Mouse (Mus musculus) CH12F3 (cell line): ENCODE measurements around the gene Rhod.

Source experiments
- in situ Hi-C: fragments of 300-500 bp; cut with MboI; formaldehyde crosslinking; loops from 2 replicates; pipeline ENCODE4 v1.14.3; 2020; ENCODE audit warnings: low sequenced_read_pairs

Rhod gene

DNA sequence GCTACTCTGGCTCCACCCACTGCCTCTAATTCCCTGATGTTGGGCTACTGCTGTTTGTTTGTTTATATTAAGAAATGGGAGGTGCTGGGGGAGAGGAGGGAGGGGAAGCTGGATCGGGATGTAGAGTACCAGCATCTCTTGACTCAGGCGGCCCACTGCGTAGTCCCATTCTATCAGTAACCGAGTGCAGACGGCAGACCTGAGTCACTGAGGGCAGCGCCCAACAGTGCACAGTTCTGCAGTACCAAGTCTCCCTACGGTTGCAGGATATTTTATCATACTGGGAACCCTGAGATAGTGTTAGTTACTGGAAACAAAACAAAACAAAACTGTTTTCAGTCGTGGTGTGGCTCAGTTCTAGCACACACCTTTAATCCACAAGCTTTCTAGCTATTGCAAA lies 11.9 kb upstream of the Rhod start:
- in situ Hi-C loops, result no loop called here

DNA sequence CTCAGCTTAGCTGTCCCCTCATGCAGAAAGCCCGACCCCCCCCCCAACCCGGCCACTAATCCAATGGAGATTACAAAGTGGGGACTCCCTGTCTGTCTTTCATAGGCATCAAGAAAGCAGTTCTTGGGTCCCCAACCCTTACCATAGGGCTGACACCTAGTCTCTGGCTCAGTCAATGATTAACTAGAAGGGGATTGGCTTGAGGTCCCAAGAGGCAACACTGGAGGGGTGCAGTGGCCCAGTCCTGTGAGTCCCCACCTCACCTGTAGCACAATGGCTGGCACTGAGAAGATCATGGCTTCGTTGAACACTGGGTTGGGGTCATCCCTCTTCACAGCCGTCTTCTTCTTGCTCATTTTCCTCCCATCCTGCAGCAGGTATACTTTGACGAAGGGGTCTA lies 11.4 kb upstream of the Rhod start:
- in situ Hi-C loops, result no loop called here

DNA sequence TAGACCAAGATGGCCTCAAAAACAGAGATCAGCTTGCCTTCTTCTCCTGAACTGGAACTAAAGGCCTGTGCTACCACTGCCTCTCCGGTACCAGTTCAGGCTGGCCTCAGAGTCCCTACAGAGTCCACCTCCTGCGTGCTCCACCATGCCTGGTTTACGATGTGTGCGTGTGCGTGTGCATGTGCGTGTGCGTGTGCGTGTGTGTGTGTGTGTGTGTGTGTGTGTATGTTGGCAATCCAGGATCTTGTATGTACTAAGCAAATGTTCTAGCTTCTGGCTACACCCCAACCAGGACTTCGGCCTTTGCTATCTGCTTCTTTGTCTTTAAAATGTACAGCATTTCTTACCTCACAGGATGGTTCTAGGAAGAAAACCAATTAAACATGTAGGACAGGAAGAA lies 10.0 kb upstream of the Rhod start:
- in situ Hi-C loops, result no loop called here

DNA sequence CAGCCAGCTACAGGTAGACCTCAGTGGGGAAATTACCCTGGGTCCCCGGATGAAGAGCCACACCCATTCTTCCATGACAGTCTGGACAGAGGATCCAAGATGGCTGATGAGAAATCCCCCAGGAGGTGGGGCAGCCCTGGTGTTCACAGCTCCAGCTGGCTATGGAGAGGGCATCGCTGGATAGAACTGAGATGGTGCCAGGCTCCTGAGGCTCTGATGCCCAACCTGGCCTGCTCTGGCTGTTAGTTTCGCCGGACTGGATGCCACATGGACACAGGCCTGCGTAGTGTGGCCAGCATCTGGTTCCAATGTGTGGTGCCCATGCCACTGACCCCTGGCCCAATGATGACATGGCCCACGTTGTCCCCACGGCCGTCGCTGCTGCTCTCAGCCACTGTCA lies 8.2 kb upstream of the Rhod start:
- in situ Hi-C loops, result no loop called here

DNA sequence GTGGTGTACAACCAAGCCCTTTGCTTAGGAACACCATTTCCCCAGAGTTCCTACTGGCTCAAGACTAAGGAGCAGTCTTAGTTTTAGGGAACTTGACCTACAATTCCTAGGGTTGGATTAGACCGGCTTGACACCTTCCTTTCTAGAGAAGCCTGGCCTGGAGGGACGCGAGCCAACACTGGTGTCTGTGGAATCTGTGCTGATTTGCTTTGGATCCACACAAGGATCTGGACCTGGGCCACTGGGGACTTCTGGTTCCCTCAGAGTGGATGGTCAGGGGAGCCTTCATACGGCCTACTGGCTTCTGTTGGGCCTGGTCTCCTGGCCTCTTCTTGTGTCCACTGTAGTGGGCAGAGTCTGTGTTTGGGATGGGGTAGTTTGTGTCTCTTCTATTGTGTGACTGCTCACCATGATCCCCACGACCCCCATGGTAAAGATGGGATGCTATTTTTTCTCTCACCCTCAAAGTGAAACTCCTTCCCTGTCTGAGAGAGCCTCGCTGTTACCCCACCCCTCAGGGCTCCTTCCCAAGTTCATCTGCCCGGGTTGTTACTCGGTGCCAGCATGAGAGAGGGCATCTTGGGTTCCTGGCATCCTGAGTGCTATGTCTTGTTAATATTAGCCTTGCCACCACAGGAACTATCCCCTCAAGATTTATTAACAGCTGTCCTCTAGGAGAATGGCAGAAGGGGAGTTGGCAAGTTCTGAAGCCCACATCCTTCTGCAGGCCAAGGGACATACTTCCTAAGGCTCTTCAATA lies 7.6 kb upstream of the Rhod start:
- in situ Hi-C loops, result no loop called here

GRCm38 (mm10) chr19:4442408-4442807 lies 3.2 kb upstream of the Rhod start:
- in situ Hi-C loops, result no loop called here

DNA sequence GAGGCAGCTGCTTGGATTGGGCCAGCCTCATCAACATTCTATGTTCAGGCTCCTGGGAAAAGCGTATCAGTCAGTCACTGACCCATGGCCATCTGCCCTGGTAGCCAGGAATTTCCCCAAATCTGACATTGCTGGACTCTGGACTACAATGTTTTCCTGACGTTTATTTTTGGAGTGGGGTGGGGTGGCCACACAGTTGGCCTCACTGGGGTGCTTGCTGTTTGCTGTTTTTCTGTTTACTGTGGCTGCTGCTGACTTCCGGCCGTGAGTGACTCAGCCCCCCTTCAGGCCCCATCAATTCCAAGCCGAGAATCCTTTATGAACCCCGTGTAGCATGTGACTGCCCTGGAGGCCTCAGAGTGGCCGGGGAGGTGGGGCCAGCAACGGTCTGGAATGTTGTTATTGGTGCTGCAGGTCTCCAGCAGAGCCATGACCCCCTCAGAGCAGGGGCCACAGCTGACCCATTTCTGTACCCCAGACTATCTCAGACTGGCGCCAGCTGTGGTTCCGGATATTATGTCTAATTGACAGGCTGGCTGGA lies 2.5 kb upstream of the Rhod start:
- in situ Hi-C loops, result no loop called here

DNA sequence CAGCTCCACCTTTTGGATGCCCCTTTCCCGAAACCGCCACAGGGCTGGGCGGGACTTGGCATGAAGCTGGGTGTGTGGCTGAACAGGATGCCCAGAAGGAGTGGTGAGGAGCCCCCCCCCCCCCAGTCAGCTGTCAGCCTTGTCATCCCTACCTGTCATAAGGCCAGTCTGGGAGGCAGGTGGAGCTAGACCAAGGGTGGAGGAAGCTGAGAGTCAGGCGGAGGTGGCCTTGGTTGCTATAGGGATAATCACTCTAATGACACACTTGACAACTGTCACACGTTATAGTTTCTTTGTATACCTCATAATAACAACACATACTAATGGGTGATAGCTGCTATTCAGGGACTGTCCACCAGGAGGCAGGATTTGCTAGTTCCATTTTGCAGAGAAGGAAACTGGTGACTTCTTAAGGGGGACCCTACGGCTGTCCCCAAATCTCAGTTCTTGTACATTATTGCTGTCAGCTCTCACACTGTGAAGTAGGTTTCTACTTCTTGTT lies 1.9 kb upstream of the Rhod start:
- in situ Hi-C loops, result no loop called here

DNA sequence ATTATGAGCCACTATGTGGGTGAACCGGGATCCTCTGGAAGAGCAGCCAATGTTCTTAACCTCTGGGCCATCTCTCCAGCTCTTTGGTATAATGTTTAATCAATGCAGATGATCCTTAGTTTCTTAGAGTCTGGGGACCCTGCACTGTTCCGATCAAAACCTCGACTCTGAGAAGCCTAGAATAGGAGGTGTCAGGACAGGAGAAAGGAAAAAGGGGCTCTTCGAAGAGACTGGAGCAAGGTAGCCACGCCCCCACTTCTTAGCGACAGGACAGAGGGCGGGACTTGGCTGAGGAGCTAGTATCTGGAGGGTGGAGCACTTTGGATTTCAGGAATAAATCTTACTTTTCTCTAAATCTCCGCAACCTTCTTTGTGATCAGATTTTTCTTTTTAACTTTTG lies 990 bp upstream of the Rhod start:
- in situ Hi-C loops, result no loop called here

GRCm38 (mm10) chr19:4438791-4439160 lies 456 bp downstream of the Rhod start:
- in situ Hi-C loops, result no loop called here

- in situ Hi-C loops, result no loop called here
These were observed 1.3 kb downstream of the Rhod start for GRCm38 (mm10) chr19:4437886-4438285.

GRCm38 (mm10) chr19:4436254-4436653 lies 3.0 kb downstream of the Rhod start:
- in situ Hi-C loops, result no loop called here

DNA sequence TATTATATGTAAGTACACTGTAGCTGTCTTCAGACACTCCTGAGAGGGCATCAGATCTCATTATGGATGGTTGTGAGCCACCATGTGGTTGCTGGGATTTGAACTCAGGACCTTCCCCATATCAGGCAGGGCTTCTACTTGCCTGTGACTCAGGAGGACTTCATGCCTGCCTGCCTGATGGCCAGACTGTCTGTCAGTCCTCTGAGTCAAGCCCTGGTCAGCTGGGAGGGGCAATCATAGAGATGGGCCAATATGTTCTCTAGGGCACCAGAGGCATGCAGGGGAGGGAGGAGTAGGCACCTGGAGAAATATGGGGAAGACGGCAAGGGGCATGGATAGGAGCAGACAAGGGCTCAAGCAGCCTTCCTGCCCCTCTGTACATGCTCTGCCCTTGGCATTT lies 4.2 kb downstream of the Rhod start:
- in situ Hi-C loops, result no loop called here

DNA sequence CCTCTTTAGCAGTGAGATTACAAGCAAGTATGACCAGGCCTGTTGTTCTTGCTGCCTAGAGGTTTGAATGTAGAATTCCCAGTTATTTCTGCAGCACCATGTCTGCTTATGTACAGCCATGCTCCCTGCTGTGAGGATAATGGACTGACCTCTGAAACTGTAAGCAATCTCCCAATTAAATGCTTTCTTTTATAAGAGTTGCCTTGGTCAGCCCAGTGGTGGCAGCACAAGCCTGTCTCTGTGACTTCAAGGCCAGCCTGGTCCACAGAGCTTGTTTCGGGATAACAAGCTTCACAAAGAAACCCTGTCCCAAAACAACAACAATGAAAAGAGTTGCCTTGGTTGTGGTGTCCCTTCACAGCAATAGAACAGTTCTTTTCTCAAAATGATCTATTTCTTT lies 5.5 kb downstream of the Rhod start:
- in situ Hi-C loops, result no loop called here

DNA sequence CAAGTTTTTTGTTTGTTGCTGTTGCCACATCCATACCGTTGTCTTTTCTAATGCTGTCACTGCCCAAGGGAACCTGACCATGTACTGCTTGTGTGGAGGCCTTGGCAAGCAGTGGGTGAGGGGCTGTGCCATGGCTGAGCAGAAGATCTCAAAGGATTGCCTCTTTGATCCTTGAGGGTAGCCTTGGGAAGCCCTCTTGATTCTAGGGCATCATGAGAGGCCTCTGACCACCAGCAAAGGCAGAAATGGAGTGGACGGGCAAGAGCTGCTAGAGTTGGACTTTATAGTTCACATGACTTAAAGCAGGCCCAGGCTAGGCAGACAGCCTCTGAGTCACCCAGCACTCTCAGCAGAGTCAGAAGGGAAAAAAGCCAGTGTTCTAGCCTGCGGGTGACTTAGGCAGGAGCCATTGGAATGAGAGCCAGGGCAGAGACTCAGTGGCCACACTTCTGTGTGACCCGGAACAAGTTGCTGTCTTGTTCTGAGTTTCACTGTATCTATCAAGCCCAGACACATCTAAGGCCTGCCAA lies 9.1 kb downstream of the Rhod start:
- in situ Hi-C loops, result no loop called here

GRCm38 (mm10) chr19:4425610-4426366 lies 13.4 kb downstream of the Rhod start:
- in situ Hi-C loops, result no loop called here

GRCm38 (mm10) chr19:4423021-4423420 lies 16.2 kb downstream of the Rhod start:
- in situ Hi-C loops, result no loop called here

- in situ Hi-C loops, result no loop called here
These were observed 16.7 kb downstream of the Rhod start for GRCm38 (mm10) chr19:4422581-4422980.

DNA sequence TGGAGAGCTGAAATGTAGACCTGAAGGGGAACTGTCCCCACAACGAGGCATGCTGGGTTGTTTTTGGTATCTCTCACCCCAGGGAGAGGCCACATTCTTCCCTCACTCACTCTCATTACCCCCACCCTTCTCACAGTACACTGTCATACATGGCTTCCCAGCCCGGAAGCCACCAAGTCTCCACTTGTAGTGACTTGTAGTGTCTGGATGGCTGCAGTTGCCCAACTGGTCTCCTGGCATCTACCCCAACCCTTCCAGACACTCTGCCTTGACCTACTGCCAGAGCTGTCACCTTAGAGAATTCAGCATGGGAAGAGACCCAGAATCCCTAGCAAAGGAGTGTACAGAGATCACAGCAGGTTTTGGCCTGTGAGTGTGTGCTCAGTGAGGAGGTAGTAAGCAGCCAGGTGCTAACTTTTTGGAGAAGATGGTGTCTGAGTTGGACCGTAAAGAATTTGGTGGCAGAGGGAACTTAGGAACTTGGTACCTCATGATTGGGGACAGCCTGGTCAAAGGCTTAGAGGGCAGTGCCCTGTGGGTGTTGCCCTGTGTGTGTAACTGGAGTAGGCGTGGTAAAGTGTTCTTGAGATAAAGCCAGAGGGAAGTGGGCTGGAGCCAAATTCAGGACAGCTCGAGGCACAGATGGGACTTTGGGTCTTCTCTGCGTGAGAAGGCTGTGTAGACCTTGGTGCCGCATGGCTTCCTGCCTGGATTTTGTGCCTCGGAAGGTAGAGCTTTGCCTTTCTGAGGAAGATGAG lies 18.9 kb downstream of the Rhod start:
- in situ Hi-C loops, result no loop called here

GRCm38 (mm10) chr19:4419711-4420110 lies 19.5 kb downstream of the Rhod start:
- in situ Hi-C loops, result no loop called here

DNA sequence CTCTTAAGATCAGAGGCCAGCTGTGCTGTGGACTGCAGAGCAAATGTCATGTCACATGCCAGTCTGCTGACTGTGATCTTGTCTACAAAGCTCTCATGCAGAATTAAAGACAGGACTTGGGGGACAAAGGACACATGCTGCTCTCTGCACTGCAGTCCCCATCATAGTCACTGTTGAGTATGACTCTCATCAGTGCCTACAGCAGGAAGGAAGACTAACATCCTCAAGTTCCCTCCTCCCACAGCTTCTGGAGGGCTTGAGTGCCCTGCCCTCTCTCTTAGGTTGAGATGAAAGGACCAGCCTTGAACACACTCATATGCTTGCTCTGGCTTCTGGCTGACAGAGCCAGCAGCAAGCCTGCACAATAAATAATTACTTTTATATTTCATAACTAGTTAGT lies 21.5 kb downstream of the Rhod start:
- in situ Hi-C loops, result no loop called here
